Mouse (Mus musculus): ENCODE measurements around the gene Mab21l2. TPM values are rescaled to one million over a fixed set of nuclear protein-coding genes. Genes with fewer than 3 reads are reported as not detected.

The Mab21l2 gene
- polyA plus RNA-seq, 1 experiment = 1.7 TPM

- no peak for DNase-seq (ENCODE audit: low spot score)
These were observed 8.8 kb downstream of the Mab21l2 start for GRCm38 (mm10) chr3:86539555-86540168.

- no peak for DNase-seq (ENCODE audit: low spot score)
These were observed 9.5 kb downstream of the Mab21l2 start for GRCm38 (mm10) chr3:86538645-86539554.

GRCm38 (mm10) chr3:86536751-86537150, 11.7 kb downstream of the Mab21l2 start:
- no peak for DNase-seq (ENCODE audit: low spot score)

- no peak for DNase-seq (ENCODE audit: low spot score)
These were observed 16.7 kb downstream of the Mab21l2 start for GRCm38 (mm10) chr3:86531531-86532269.

- no peak for DNase-seq (ENCODE audit: low spot score)
These were observed 25.4 kb downstream of the Mab21l2 start for GRCm38 (mm10) chr3:86522880-86523505.

- DNase-seq (ENCODE audit: low spot score) = no peak
These were observed 29.8 kb downstream of the Mab21l2 start for GRCm38 (mm10) chr3:86518506-86519109.

GRCm38 (mm10) chr3:86500586-86500985, 47.8 kb downstream of the Mab21l2 start:
- no peak for DNase-seq (ENCODE audit: low spot score)
